In the genomic region with DNA sequence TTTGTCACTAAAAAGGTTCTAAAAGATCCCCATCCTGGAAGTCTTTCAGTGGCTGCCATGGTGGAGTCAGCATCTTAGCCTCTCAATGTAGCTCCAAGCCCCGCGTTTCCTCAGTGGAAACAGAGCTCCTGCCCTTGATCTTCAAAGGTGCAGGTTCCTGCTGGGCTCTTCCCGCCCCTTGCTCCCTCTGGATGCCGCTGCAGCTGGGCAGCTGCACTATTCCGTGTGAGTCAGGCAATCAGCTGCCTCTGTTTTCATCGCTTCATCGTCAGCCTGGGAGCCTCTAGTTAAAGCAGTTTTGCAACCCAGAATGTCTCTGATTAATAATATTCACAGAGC, we compare ENCODE assay signal across 9 mouse cellular contexts. TPM values are rescaled to one million over a fixed set of nuclear protein-coding genes. Genes with fewer than 3 reads are reported as not detected.
A peak's percentile ranks its signal among the peaks of the same experiment; 100 is the strongest.
DNase-seq lines count a peak whose midpoint lies in the region; ATAC-seq and TF ChIP-seq lines count a peak whose summit lies in the region.
"Had no signal": no experiment of that assay in that cellular context is flagged by ENCODE, and none has a peak within 500 bp of the region (broad histone marks: within the 10 kb centered on the region; RNA-seq: fewer than 3 reads in every experiment).

No protein-coding gene starts in this region.

- H3K4me3 ChIP-seq in heart, embryonic 11.5 days (ENCODE audit: low read depth, low read length) = no peak overlapping the region
- H3K4me3 ChIP-seq in limb, embryonic 13.5 days = no peak overlapping the region
- no peak overlapping the region for H3K4me3 ChIP-seq in stomach, postnatal 0 days (ENCODE audit: low read depth, low read length)

- H3K4me2 ChIP-seq in heart, embryonic 11.5 days = peak overlapping the region; percentile 48
- peak overlapping the region; percentile 41 for H3K4me2 ChIP-seq in limb, embryonic 13.5 days (replicated peaks)
- peak overlapping the region; percentile 36; the same call in 1 of the 2 replicates for H3K4me2 ChIP-seq in stomach, postnatal 0 days (replicated peaks; ENCODE audit: low read depth)

- H3K4me1 ChIP-seq in heart, embryonic 11.5 days (ENCODE audit: control insufficient read depth, insufficient read depth, low read length) = peaks cover 9% of the 10 kb centered on the region; the same call in 1 of the 2 replicates
- peaks cover 9% of the 10 kb centered on the region; the same call in 1 of the 2 replicates for H3K4me1 ChIP-seq in limb, embryonic 13.5 days
- H3K4me1 ChIP-seq in stomach, postnatal 0 days (replicated peaks; ENCODE audit: control insufficient read depth, insufficient read depth) = no peaks in the 10 kb centered on the region

- no peak for TF ChIP-seq CTCF in stomach, postnatal 0 days (IDR thresholded peaks at IDR 0.05; ENCODE audit: low read depth)

- no peak for DNase-seq in heart, adult 11 months
- peak; percentile 11 for DNase-seq in thymus, postnatal 4 days
- DNase-seq in thymus, postnatal 0 days (ENCODE audit: low spot score) = no peak
- no peak for DNase-seq in stomach, postnatal 0 days (ENCODE audit: low spot score)
- DNase-seq in layer of hippocampus, postnatal 14 days (ENCODE audit: low spot score in 2 of 2) = no peak
- DNase-seq in layer of hippocampus, adult 18-20 months (ENCODE audit: low spot score in 2 of 2) = no peak

- H3K27ac ChIP-seq in heart, embryonic 11.5 days (ENCODE audit: low read depth, low read length) = no peak overlapping the region
- no peak overlapping the region for H3K27ac ChIP-seq in limb, embryonic 13.5 days
- no peak overlapping the region for H3K27ac ChIP-seq in stomach, postnatal 0 days (replicated peaks)

- H3K27me3 ChIP-seq in heart, embryonic 11.5 days (ENCODE audit: control insufficient read depth, insufficient read depth, low read length) = no peaks in the 10 kb centered on the region
- H3K27me3 ChIP-seq in limb, embryonic 13.5 days = 0 out of 2 replicates have a peak, but pooled peaks cover 3% of the 10 kb centered on the region
- H3K27me3 ChIP-seq in stomach, postnatal 0 days (ENCODE audit: control insufficient read depth, insufficient read depth, low read length) = no peaks in the 10 kb centered on the region

- no peaks in the 10 kb centered on the region for H3K36me3 ChIP-seq in heart, embryonic 11.5 days (ENCODE audit: control insufficient read depth, insufficient read depth, low read length)
- H3K36me3 ChIP-seq in limb, embryonic 13.5 days = no peaks in the 10 kb centered on the region
- H3K36me3 ChIP-seq in stomach, postnatal 0 days (ENCODE audit: control insufficient read depth, insufficient read depth, low read length) = no peaks in the 10 kb centered on the region
- H3K36me3 ChIP-seq: G1E had no signal

- 10% methylated on average over 7 of the region's 7 CpGs for WGBS in heart, embryonic 11.5 days (ENCODE audit: insufficient replicate concordance)
- 8% methylated on average over 7 of the region's 7 CpGs for WGBS in limb, embryonic 13.5 days
- 17% methylated on average over 7 of the region's 7 CpGs for whole genome bisulfite sequencing in stomach, postnatal 0 days

- ATAC-seq in heart, embryonic 11.5 days (replicated peaks; ENCODE audit: insufficient number of reproducible peaks, low FRiP score, low TSS enrichment) = no peak
- ATAC-seq in limb, embryonic 13.5 days (ENCODE audit: low FRiP score, low read depth) = no peak
- no peak for ATAC-seq in stomach, postnatal 0 days (ENCODE audit: low FRiP score, low TSS enrichment)

- no peak for TF ChIP-seq EP300 in stomach, postnatal 0 days (optimal IDR thresholded peaks at IDR 0.05)

- no peak overlapping the region for H3K9ac ChIP-seq in heart, embryonic 11.5 days (ENCODE audit: low read depth, low read length)
- H3K9ac ChIP-seq in limb, embryonic 13.5 days = no peak overlapping the region
- no peak overlapping the region for H3K9ac ChIP-seq in stomach, postnatal 0 days (ENCODE audit: low read length)

- no peaks in the 10 kb centered on the region for H3K9me3 ChIP-seq in heart, embryonic 11.5 days (replicated peaks; ENCODE audit: control insufficient read depth, low read length)
- H3K9me3 ChIP-seq in limb, embryonic 13.5 days = no peaks in the 10 kb centered on the region
- no peaks in the 10 kb centered on the region for H3K9me3 ChIP-seq in stomach, postnatal 0 days (ENCODE audit: control insufficient read depth, low read length)

RNA-seq across cellular contexts. Expression of gene Ropn1l, which starts 34.9 kb away (rescaled TPM):
- polyA plus RNA-seq in heart, embryonic 11.5 days (2014; fragmentation: Nextera tagmentation; extraction: Ambion mirVana) = 3.3 TPM in 2 replicates
- polyA plus RNA-seq in thymus, postnatal 0 days (2015; fragmentation: Nextera tagmentation; extraction: Ambion mirVana) = 1.0 and 1.4 TPM in 2 replicates
- polyA plus RNA-seq in limb, embryonic 13.5 days (2015; fragmentation: Nextera tagmentation; extraction: Ambion mirVana) = 1.4 and 1.7 TPM in 2 replicates
- polyA plus RNA-seq in stomach, postnatal 0 days (2015; fragmentation: Nextera tagmentation; extraction: Ambion mirVana) = 1.4 and 1.8 TPM in 2 replicates
- 1 to 10 TPM in 1 of 2 experiments, not detected in 1; 1.3 TPM for total RNA-seq in layer of hippocampus, postnatal 14 days (2021)
- total RNA-seq in layer of hippocampus, adult 18-20 months (2021) = 1 to 10 TPM in 1 of 2 experiments, under 1 TPM in 1; 0.57 to 1.1 TPM

RNA-seq across cellular contexts. Expression of gene Ankrd33b, which starts 51.1 kb away (rescaled TPM):
- 2.1 and 2.2 TPM in 2 replicates for polyA plus RNA-seq in heart, embryonic 11.5 days (2014; fragmentation: Nextera tagmentation; extraction: Ambion mirVana)
- 10.8 and 11.2 TPM in 2 replicates for polyA plus RNA-seq in thymus, postnatal 0 days (2015; fragmentation: Nextera tagmentation; extraction: Ambion mirVana)
- 0.43 and 0.50 TPM in 2 replicates for polyA plus RNA-seq in limb, embryonic 13.5 days (2015; fragmentation: Nextera tagmentation; extraction: Ambion mirVana)
- 0.27 and 0.41 TPM in 2 replicates for polyA plus RNA-seq in stomach, postnatal 0 days (2015; fragmentation: Nextera tagmentation; extraction: Ambion mirVana)
- 10 to 100 TPM; 19.2 to 23.7 TPM for total RNA-seq in layer of hippocampus, postnatal 14 days (2021)
- 10 to 100 TPM; 61.6 to 66.7 TPM for total RNA-seq in layer of hippocampus, adult 18-20 months (2021)
- polyA plus RNA-seq: G1E had no signal
